Mouse (Mus musculus): ENCODE measurements around the gene Sec23b.
"Not testable (repeated sequence)": the region's sequence is repeated elsewhere in the genome, so short reads cannot be mapped to it uniquely, and the experiment has no call there.

Gene Sec23b

GRCm38 (mm10) chr2:144555820-144556552 is at the start of gene Sec23b:
Gene Sec23b (plus strand): TSS chr2:144556229.
- peak; percentile 97 for DNase-seq

- no peak for DNase-seq
These were observed 41.4 kb upstream of the Sec23b start for GRCm38 (mm10) chr2:144514619-144515018.

GRCm38 (mm10) chr2:144519772-144520171 is 36.3 kb upstream of the Sec23b start:
- DNase-seq, result no peak

GRCm38 (mm10) chr2:144525856-144526255 is 30.2 kb upstream of the Sec23b start:
- DNase-seq, result no peak

GRCm38 (mm10) chr2:144526981-144527820 is 28.8 kb upstream of the Sec23b start, which contains the start of the genes Dzank1 and Polr3f:
Gene Dzank1 (minus strand): TSS chr2:144527414.
Gene Polr3f (plus strand): TSS chr2:144527718.
- DNase-seq, result peak; percentile 98

- no peak for DNase-seq
These were observed 28.2 kb upstream of the Sec23b start for GRCm38 (mm10) chr2:144527821-144528174.

- DNase-seq, result no peak
These were observed 18.9 kb upstream of the Sec23b start for GRCm38 (mm10) chr2:144537123-144537522.

- no peak for DNase-seq
These were observed 14.8 kb upstream of the Sec23b start for GRCm38 (mm10) chr2:144541246-144541645.

GRCm38 (mm10) chr2:144543670-144544069 is 12.4 kb upstream of the Sec23b start:
- DNase-seq, result no peak

GRCm38 (mm10) chr2:144544630-144545029 is 11.4 kb upstream of the Sec23b start:
- no peak for DNase-seq

GRCm38 (mm10) chr2:144545061-144545460 is 11.0 kb upstream of the Sec23b start:
- DNase-seq, result no peak

GRCm38 (mm10) chr2:144545481-144545880 is 10.5 kb upstream of the Sec23b start:
- no peak for DNase-seq

- no peak for DNase-seq
These were observed 8.5 kb upstream of the Sec23b start for GRCm38 (mm10) chr2:144547559-144547958.

- peak; percentile 76 for DNase-seq
These were observed 5.5 kb upstream of the Sec23b start, which contains the start of gene Rbbp9 for GRCm38 (mm10) chr2:144550529-144550928. Gene Rbbp9 (minus strand): TSS chr2:144550869.

GRCm38 (mm10) chr2:144553905-144554304 is 2.1 kb upstream of the Sec23b start:
- DNase-seq, result no peak

- no peak for DNase-seq
These were observed 676 bp upstream of the Sec23b start for GRCm38 (mm10) chr2:144555286-144555819.

- DNase-seq, result no peak
These were observed 32.7 kb downstream of the Sec23b start for GRCm38 (mm10) chr2:144588723-144589122.

- not testable (repeated sequence) for DNase-seq
These were observed 37.0 kb downstream of the Sec23b start for GRCm38 (mm10) chr2:144593036-144593435.

GRCm38 (mm10) chr2:144593951-144594651 is 38.1 kb downstream of the Sec23b start, which contains the start of gene Smim26:
Gene Smim26 (plus strand): TSS chr2:144594054.
- peak; percentile 82 for DNase-seq

- no peak for DNase-seq
These were observed 42.0 kb downstream of the Sec23b start for GRCm38 (mm10) chr2:144598006-144598405.

- DNase-seq, result peak; percentile 89
These were observed 44.0 kb downstream of the Sec23b start, which contains the start of gene Dtd1 for GRCm38 (mm10) chr2:144599831-144600687. Gene Dtd1 (plus strand): TSS chr2:144599897.

- DNase-seq, result no peak
These were observed 45.5 kb downstream of the Sec23b start for GRCm38 (mm10) chr2:144601576-144601975.
